Mouse (Mus musculus) liver, adult 2 months (tissue): ENCODE data around the gene Polr3c.

Experiments
- CTCF ChIP-seq: fragments of 200-500 bp; IDR thresholded peaks from 2 replicates; pipeline ENCODE4 v1.5.1; 2011; ENCODE audit warnings: low read depth, low read length, control low read depth
- POLR2A ChIP-seq: fragments of 200-500 bp; IDR thresholded peaks from 2 replicates; pipeline ENCODE4 v1.6.1; 2011; ENCODE audit warnings: low read length, control low read depth; ENCODE audit not compliant: insufficient read depth; ENCODE audit errors: extremely low read depth

DNA sequence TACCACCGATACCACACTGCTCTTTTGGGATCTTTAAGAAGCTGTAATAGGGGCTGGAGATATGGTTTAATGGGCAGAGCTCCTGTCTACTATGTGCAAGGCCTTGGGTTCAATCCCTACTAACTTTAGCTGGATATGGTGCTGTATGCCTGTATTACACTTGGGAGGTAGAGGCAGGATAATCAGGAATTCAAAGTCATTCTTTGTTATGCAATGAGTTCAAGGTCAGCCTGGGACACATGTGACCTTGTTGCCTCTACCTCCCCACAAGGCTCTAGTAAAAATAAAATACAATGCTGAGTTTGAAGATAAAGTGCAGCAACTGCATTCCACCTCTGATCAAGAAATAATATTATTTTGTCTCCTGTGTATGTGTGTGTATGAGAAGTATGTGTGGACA, 6.6 kb upstream of the Polr3c start:
- TF ChIP-seq CTCF (no peak), POLR2A (no peak)
